Mouse (Mus musculus) heart, postnatal 0 days (tissue): ENCODE results near the gene Car10.

Experiments used
- CTCF ChIP-seq: IDR thresholded peaks from 2 replicates; pipeline ENCODE4 v1.5.1; 2016; ENCODE audit warnings: antibody characterized with exemption, control low read depth, low read depth
- EP300 ChIP-seq: IDR thresholded peaks from 2 replicates; pipeline ENCODE4 v1.6.1; 2016; ENCODE audit warnings: antibody characterized with exemption, low read depth

GRCm38 (mm10) chr11:93065656-93066181 is 32.1 kb upstream of the Car10 start:
- TF ChIP-seq CTCF (no peak), EP300 (no peak)
